Mouse (Mus musculus): Measurements from ENCODE around the gene Apobec2. TPM values are rescaled to one million over a fixed set of nuclear protein-coding genes. Genes with fewer than 3 reads are reported as not detected.

Gene Apobec2
- polyA plus RNA-seq, 1 experiment from 2014 or later, result 199 TPM

DNA sequence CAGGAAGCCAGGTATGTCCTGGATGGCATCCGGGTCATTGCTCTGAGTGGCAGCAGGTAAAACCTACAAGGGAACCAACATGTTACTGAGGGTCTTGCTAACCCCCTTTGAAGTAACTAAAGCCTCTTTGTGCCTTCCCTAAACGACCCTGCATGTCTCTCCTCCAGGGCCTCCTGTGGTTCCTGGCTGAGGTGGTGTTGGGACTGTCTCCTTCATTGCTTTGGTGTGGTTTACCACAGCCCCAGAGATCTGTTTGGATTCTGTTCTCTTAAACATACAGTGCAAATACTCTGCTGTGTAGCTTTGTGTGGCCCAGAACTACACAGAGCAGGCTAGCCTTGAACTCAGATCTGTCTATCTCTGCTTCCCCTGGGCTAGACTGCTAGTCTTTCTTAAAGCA, 13.2 kb downstream of the Apobec2 start:
- no peak overlapping the region for H3K27ac ChIP-seq (ENCODE audit: poor library complexity, severe bottlenecking)
- H3K4me3 ChIP-seq, result no peak overlapping the region
- H3K4me1 ChIP-seq (replicated peaks), result peaks cover 27% of the 10 kb centered on the region
- no peaks in the 10 kb centered on the region for H3K9me3 ChIP-seq (replicated peaks)
- no peak overlapping the region for H3K4me2 ChIP-seq
- no peak for ATAC-seq (ENCODE audit: insufficient number of reproducible peaks, low FRiP score)
- 69% methylated on average over 2 of the region's 2 CpGs for WGBS
- H3K27me3 ChIP-seq (replicated peaks), result no peaks in the 10 kb centered on the region
- H3K9ac ChIP-seq, result no peak overlapping the region
- peaks cover 85% of the 10 kb centered on the region for H3K36me3 ChIP-seq

DNA sequence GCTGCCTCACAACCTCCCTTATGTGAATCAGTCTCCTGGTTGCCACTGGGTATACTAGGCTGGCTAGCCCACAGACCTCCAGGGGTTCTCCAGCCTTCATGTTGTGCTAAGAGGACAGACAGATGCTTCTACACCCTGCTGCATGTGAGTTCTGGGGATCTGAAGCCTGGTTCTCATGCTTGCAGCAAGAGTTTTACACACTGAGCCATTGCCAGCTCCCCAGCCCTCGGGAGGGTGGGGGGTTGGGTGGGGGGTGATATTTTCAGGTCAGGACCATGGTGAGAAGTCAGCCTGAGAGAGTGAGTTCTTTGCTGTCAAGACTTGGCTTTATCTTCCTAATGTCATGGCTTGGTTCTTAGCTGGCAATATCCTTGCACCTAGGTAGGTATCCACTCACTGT, 13.9 kb downstream of the Apobec2 start:
- H3K4me3 ChIP-seq, result no peak overlapping the region; the same call in 1 of the 2 replicates
- H3K27ac ChIP-seq (ENCODE audit: poor library complexity, severe bottlenecking), result peak overlapping the region; percentile 72
- H3K9me3 ChIP-seq (replicated peaks), result no peaks in the 10 kb centered on the region
- peaks cover 84% of the 10 kb centered on the region for H3K36me3 ChIP-seq
- no peak for ATAC-seq (ENCODE audit: insufficient number of reproducible peaks, low FRiP score)
- H3K27me3 ChIP-seq (replicated peaks), result no peaks in the 10 kb centered on the region
- 59% methylated on average over 1 of the region's 1 CpGs for WGBS
- H3K9ac ChIP-seq, result peak overlapping the region; percentile 50; the same call in 1 of the 2 replicates
- peak overlapping the region; percentile 44 for H3K4me2 ChIP-seq
- H3K4me1 ChIP-seq (replicated peaks), result peaks cover 26% of the 10 kb centered on the region

DNA sequence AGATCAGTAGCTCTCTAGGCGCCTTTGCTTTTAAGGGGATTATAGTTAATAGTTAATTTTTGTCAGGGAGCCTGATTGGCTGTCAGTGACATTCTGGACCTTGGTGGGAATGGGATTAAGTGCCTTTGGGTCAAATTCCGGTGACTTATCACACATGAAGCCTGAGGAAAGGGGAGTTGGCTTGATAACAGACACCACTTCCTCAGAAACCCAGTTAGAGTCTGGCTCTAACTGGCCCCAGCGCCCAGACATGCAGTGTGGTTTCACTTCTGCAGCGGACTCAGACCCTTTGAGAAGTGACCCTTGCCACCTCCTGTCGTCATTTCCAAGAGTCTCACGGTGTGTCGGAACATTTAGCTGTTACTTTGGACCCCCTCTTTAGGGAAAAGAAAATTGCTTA, 14.6 kb downstream of the Apobec2 start:
- H3K9me3 ChIP-seq (replicated peaks), result no peaks in the 10 kb centered on the region
- peaks cover 86% of the 10 kb centered on the region for H3K36me3 ChIP-seq
- WGBS, result 29% methylated on average over 7 of the region's 7 CpGs
- H3K4me1 ChIP-seq (replicated peaks), result peaks cover 26% of the 10 kb centered on the region
- peak; percentile 43; the same call in 1 of the 2 replicates for ATAC-seq (ENCODE audit: insufficient number of reproducible peaks, low FRiP score)
- peak overlapping the region; percentile 53 for H3K9ac ChIP-seq
- H3K27me3 ChIP-seq (replicated peaks), result no peaks in the 10 kb centered on the region
- H3K4me2 ChIP-seq, result peak overlapping the region; percentile 44
- H3K27ac ChIP-seq (ENCODE audit: poor library complexity, severe bottlenecking), result peak overlapping the region; percentile 72
- H3K4me3 ChIP-seq, result no peak overlapping the region; the same call in 1 of the 2 replicates

DNA sequence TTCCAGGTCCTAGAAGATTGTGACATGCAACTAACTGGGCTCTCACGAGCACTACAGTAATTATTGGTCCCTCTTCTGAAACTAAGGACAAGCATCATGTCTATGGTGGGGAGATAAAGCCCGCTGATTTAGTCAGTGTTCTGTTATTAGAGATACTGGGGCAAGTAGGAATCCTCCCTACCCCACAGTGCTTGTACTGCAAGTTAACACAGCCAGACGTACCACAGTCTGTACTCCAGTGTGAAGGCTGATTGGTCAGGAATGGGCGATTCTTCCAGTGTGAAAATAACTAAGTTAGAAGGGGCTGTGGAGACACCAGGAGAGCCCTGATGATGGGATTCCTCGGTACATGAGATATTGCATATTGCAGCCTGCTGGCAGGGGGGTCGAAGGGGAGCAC, 15.2 kb downstream of the Apobec2 start:
- no peak for ATAC-seq (ENCODE audit: insufficient number of reproducible peaks, low FRiP score)
- H3K4me2 ChIP-seq, result 0 out of 2 replicates have a peak overlapping the region, but pooled peaks have one; percentile 44
- H3K27me3 ChIP-seq (replicated peaks), result no peaks in the 10 kb centered on the region
- 57% methylated on average over 6 of the region's 6 CpGs for WGBS
- H3K4me3 ChIP-seq, result no peak overlapping the region
- H3K9me3 ChIP-seq (replicated peaks), result no peaks in the 10 kb centered on the region
- peaks cover 84% of the 10 kb centered on the region for H3K36me3 ChIP-seq
- peak overlapping the region; percentile 53 for H3K9ac ChIP-seq
- peak overlapping the region; percentile 72 for H3K27ac ChIP-seq (ENCODE audit: poor library complexity, severe bottlenecking)
- H3K4me1 ChIP-seq (replicated peaks), result peaks cover 26% of the 10 kb centered on the region

DNA sequence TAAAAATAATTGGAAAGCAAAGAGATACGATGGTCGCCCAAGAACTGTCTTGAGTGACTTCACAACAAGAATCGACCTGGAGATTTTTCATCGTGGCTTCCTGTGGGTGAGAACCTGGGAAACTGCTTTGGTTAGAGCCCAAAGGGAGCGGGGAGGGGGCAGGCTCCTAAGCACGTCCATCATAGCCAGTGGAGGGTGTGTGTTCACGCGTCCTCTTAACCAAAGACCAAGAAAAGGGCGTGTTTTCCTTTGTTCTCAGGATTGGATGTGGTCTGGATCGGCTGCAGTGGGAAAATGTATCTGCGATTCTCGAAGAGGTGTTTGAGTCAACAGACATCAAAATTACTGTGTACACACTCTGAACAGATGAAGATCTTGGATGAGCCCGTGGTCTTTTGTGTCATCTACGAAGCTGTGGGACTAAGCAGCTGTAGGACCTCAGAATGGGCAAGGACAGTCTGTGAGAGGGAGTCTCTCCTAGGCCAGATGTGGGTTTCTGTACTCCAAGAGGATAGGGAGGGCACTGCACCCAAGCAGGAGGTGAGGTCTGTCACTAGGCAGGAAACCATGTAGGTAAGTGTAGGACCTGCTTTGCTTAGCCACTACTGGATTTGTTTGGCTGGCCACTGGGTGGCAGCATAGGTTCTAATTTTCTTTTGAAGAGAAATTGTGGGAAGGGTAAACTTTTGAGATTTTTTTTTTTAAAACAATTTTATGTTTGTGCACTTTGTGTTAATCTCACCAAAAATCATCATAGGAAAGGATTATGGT, 16.1 kb downstream of the Apobec2 start:
- H3K4me2 ChIP-seq, result no peak overlapping the region
- H3K4me1 ChIP-seq (replicated peaks), result peaks cover 30% of the 10 kb centered on the region
- no peaks in the 10 kb centered on the region for H3K27me3 ChIP-seq (replicated peaks)
- no peak overlapping the region for H3K9ac ChIP-seq
- H3K9me3 ChIP-seq (replicated peaks), result no peaks in the 10 kb centered on the region
- no peak overlapping the region for H3K4me3 ChIP-seq
- peak; percentile 41; the same call in 1 of the 2 replicates for ATAC-seq (ENCODE audit: insufficient number of reproducible peaks, low FRiP score)
- peaks cover 81% of the 10 kb centered on the region for H3K36me3 ChIP-seq
- 85% methylated on average over 14 of the region's 14 CpGs for WGBS
- H3K27ac ChIP-seq (ENCODE audit: poor library complexity, severe bottlenecking), result 0 out of 2 replicates have a peak overlapping the region, but pooled peaks have one; percentile 30

DNA sequence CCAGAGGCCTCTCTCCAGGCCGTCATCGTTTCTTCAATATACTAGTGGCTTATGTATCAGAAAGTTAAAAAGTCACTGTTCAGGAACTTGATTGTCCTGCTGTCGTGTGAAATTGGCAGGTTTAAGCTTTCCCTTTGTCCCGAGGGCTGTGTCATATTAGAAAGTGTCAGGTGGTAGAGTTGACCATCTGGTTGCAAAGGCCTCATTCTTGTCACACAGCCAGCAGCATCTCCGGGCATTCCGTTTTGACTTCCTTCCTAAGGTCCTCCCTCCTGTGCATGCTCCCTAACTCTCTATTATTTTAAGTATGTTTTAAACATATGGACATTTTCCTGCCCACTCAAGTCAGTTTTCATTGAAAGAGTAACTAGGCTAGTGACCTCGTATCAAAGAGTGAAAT, 16.7 kb downstream of the Apobec2 start:
- no peak for ATAC-seq (ENCODE audit: insufficient number of reproducible peaks, low FRiP score)
- WGBS, result 77% methylated on average over 7 of the region's 7 CpGs
- Histone ChIP-seq H3K9me3 (replicated peaks) (no peaks in the 10 kb centered on the region), H3K9ac (no peak overlapping the region), H3K4me3 (no peak overlapping the region), H3K4me2 (no peak overlapping the region), H3K4me1 (replicated peaks) (peaks cover 35% of the 10 kb centered on the region), H3K27me3 (replicated peaks) (no peaks in the 10 kb centered on the region), H3K27ac (ENCODE audit: poor library complexity, severe bottlenecking) (peak overlapping the region; percentile 44), H3K36me3 (peaks cover 75% of the 10 kb centered on the region)

DNA sequence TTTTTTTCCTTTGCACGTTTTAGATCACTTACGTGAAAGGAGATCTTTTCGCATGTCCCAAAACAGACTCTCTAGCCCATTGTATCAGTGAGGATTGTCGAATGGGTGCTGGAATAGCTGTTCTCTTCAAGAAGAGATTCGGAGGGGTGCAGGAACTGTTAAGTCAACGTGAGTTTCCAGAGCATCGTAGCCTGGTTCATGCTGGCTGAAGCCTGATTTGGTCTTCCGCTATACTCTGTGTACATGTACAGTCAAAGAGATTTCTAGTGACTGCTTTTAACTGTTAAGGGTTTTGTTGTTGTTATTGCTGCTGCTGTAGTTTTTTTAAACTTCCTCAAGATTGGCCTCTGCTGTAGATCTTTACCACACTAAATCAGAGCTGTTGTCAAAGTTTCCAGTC, 21.5 kb downstream of the Apobec2 start:
- ATAC-seq (ENCODE audit: insufficient number of reproducible peaks, low FRiP score), result no peak
- H3K36me3 ChIP-seq, result peaks cover 38% of the 10 kb centered on the region
- WGBS, result 59% methylated on average over 8 of the region's 8 CpGs
- peak overlapping the region; percentile 79 for H3K4me2 ChIP-seq
- H3K9me3 ChIP-seq (replicated peaks), result no peaks in the 10 kb centered on the region
- H3K9ac ChIP-seq, result peak overlapping the region; percentile 83
- H3K27ac ChIP-seq (ENCODE audit: poor library complexity, severe bottlenecking), result peak overlapping the region; percentile 99
- H3K4me1 ChIP-seq (replicated peaks), result peaks cover 30% of the 10 kb centered on the region
- H3K27me3 ChIP-seq (replicated peaks), result no peaks in the 10 kb centered on the region
- peak overlapping the region; percentile 82 for H3K4me3 ChIP-seq

DNA sequence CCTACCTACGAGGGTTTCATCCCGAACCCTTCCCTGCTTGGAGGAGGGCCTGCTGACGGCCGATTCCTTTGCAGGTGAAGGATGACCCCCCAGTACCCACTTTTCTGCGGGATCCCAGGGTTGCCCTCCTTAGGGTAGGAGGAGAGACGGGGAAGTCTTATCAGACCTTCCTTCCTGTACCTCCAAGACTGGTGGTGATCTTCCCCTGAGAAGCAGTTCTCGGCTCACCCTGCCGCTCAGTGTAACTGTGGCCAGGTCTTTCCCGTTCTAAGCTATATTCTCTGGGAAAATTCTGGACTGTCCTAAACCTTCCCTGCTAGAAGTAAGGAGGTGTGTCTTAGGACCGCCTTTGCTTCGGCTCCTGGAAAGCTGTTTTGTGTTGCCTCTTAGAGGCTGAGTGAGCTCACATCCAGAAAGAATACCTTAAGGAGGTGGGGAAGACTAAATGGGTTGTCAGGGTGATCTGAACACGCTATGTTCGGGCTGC, 22.4 kb downstream of the Apobec2 start:
- Histone ChIP-seq H3K4me1 (replicated peaks) (peaks cover 34% of the 10 kb centered on the region), H3K27me3 (replicated peaks) (no peaks in the 10 kb centered on the region), H3K4me2 (peak overlapping the region; percentile 79), H3K36me3 (peaks cover 30% of the 10 kb centered on the region), H3K27ac (ENCODE audit: poor library complexity, severe bottlenecking) (peak overlapping the region; percentile 99), H3K4me3 (peak overlapping the region; percentile 82), H3K9ac (peak overlapping the region; percentile 83), H3K9me3 (replicated peaks) (no peaks in the 10 kb centered on the region)
- ATAC-seq (ENCODE audit: insufficient number of reproducible peaks, low FRiP score), result peak; percentile 24; the same call in 1 of the 2 replicates
- WGBS, result under 1% methylated on average over 13 of the region's 13 CpGs

DNA sequence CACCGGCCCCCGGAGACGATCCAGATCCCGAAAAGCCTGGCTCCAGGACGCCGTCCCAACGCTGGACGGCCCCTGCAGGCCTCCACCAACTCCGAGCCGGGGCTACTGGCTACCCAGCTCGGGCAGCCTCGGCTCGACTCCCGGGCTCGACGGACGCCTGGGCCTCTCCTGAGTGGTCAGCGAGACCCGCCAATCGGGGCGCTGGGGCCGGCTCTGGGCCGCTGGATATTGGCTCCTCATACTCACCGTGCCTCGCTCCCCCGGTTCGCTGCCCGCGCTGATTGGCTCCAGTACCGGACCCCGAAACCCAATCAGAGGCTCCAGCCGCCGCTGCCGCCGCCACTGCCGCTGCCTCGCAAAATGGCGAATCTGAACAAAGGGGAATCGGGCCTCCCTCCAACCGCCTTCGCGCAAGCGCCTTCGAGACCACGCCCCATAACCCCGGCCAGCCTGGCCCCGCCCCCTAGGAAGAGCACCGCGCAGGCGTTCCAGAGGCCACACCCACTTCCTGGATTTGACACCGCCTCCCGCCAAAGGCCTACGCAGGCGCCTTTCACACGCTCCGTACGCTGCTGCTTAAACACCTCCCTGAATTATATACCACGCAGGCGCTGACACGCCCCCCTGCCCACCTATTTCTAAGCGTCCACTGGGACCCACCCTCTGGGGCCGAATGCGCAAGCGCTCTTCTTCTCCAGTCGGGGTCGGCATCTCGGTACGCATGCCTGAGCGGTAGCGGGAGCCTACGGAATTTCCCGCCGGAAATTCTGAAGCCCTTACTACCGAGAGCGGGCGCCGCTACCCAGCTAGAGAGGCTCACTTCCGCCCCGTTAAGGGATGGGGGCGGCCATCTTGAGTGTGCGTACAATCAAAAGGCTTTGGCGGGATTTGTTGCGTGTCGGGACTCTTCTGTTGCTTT, 23.1 kb downstream of the Apobec2 start, which contains the start of the genes Nfya and Oard1:
Nfya (minus strand) TSS at position 527 of the 919 bp plus-strand sequence.
Oard1 (plus strand) TSS at position 635 of the 919 bp plus-strand sequence.
- peaks cover 23% of the 10 kb centered on the region for H3K36me3 ChIP-seq
- H3K9ac ChIP-seq, result peak within 1 kb of the TSS; percentile 99
- no peaks in the 10 kb centered on the region for H3K9me3 ChIP-seq (replicated peaks)
- under 1% methylated on average over 84 of the region's 84 CpGs for WGBS
- peaks cover 36% of the 10 kb centered on the region for H3K4me1 ChIP-seq (replicated peaks)
- ATAC-seq (ENCODE audit: insufficient number of reproducible peaks, low FRiP score), result peak; percentile 94
- peak within 1 kb of the TSS; percentile 99 for H3K27ac ChIP-seq (ENCODE audit: poor library complexity, severe bottlenecking)
- H3K4me2 ChIP-seq, result peak within 1 kb of the TSS; percentile 92
- H3K27me3 ChIP-seq (replicated peaks), result no peaks in the 10 kb centered on the region
- H3K4me3 ChIP-seq, result peak within 1 kb of the TSS; percentile 82

DNA sequence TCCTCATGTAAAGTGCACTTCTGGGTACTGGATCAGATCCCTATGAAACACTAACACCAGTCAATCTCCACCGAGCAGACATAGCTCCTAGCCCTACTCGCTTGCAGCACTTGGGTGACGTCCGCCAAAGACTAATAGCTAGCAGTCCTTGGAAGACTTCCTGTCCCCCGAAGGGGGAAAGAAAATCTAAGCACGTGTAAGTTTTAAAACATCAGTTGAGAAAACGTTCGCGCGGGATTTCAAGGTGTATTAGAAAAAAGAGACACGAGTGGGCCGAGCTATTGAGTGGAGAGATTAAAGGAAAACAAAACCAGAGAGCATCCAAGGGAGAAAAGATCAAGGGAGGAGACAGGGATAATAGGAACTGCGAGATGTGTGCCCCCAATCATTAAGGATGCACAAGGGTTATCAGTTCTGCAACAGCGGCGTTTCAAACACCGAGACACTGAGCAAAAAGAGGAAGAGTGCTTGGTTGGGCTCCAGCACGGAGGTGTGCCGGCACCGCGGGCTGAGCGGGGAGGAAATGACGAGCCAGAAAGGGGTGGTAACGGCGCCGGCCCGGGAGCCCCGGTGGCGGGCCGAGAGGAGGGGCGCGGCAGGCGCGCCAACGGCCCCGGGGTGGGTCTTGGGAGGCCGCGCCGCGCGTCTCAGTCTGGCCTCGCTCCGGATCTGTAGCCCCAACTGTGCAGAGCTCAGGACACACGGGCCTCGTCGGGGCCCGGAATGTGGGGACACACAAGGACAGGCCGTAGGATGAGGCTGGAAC, 24.0 kb downstream of the Apobec2 start:
- Histone ChIP-seq H3K4me2 (peak overlapping the region; percentile 92), H3K4me1 (replicated peaks) (peaks cover 41% of the 10 kb centered on the region), H3K27me3 (replicated peaks) (no peaks in the 10 kb centered on the region), H3K9ac (peak overlapping the region; percentile 99), H3K4me3 (peak overlapping the region; percentile 82), H3K36me3 (peaks cover 15% of the 10 kb centered on the region), H3K27ac (ENCODE audit: poor library complexity, severe bottlenecking) (peak overlapping the region; percentile 99), H3K9me3 (replicated peaks) (no peaks in the 10 kb centered on the region)
- under 1% methylated on average over 47 of the region's 47 CpGs for WGBS
- peak; percentile 49 for ATAC-seq (ENCODE audit: insufficient number of reproducible peaks, low FRiP score)
